Mouse (Mus musculus): ENCODE data around the gene Gucy2g.

GRCm38 (mm10) chr19:55257656-55258375, 16.8 kb upstream of the Gucy2g start:
- TF ChIP-seq GATA1 (IDR thresholded peaks at IDR 0.05; ENCODE audit: borderline replicate concordance, low read length) (no peak), CTCF (IDR thresholded peaks at IDR 0.05; ENCODE audit: low read depth, low read length) (no peak)
